Mouse (Mus musculus) left cerebral cortex, postnatal 10 days (tissue): ENCODE measurements around the gene Hexim1. TPM values are rescaled to one million over a fixed set of nuclear protein-coding genes. Genes with fewer than 3 reads are reported as not detected.

Experiments
- DNase-seq, 2 experiments: peaks; one replicate each; pipeline ENCODE4 v3.0.0; 2021 to 2022; ENCODE audit warnings: low spot score in 2 of 2, mixed read lengths in 1 of 2; ENCODE audit errors: extremely low spot score in 1 of 2
- intact Hi-C: fragments of 180-260 bp; cut with DNase I; formaldehyde crosslinking; loops from one replicate; pipeline ENCODE4 v1.15.1; 2025
- total RNA-seq, 2 experiments: library from RNA; stranded (reverse); gene quantifications; 2 replicates each; pipeline ENCODE4 v1.2.3; 2021

The Hexim1 gene
- total RNA-seq: 10 to 100 TPM; 31.8 to 33.9 TPM

- DNase-seq: peak; percentile 99 to 100
- intact Hi-C loops: loop anchor here (2.0 kb wide), 2 partner anchors 17 to 43 kb away; partner anchors contain the start of gene Hexim2
These were observed at the start of gene Hexim1 for GRCm38 (mm10) chr11:103116008-103116818. Hexim1 (plus strand) TSS chr11:103116231.

GRCm38 (mm10) chr11:103067051-103067361 is 49.0 kb upstream of the Hexim1 start:
- DNase-seq: no peak
- intact Hi-C loops: no loop called here

- intact Hi-C loops: no loop called here
- DNase-seq: peak in 1 of 2 experiments; percentile 58
These were observed 48.5 kb upstream of the Hexim1 start for GRCm38 (mm10) chr11:103067457-103068001.

DNA sequence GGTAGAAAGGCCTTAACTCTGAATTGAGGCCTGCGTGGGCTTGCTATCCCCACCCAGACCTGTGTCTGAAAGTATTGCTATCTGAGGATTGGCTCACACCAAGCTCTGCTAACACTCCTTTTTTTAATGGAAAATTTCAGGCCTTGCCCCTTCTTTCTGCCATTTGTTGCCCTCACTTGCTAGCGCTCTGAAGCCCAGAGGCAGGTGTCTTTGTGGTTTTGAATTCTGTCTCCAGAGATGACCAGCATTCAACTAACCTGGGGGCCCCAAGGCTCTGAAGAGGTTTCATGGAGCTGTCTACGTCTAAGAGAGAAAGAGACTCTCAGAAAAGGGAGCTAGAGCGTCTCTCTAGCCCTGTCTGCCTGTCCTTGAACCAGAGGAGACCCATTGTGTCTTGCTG is 47.8 kb upstream of the Hexim1 start:
- intact Hi-C loops: no loop called here
- DNase-seq: no peak

DNA sequence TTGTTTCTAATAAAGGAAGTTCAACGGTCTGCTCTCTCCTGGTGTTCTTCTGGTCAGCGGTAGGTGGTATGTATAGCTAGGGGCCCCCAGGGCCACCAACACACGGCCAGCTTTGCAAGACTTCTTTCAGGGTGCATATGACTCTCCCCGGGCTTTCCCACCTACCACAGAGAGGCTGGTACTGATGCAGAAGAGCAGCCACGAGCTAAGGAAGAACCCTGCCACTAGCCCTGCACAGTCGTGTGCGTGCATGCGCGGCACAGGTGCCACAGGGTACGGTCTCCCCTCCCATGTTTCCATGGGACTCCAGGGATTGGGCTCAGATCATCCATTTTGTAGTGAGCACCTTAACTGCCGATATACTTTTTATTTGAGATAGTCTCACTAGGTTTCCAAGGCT is 47.1 kb upstream of the Hexim1 start:
- peak in 1 of 2 experiments; percentile 14 for DNase-seq

DNA sequence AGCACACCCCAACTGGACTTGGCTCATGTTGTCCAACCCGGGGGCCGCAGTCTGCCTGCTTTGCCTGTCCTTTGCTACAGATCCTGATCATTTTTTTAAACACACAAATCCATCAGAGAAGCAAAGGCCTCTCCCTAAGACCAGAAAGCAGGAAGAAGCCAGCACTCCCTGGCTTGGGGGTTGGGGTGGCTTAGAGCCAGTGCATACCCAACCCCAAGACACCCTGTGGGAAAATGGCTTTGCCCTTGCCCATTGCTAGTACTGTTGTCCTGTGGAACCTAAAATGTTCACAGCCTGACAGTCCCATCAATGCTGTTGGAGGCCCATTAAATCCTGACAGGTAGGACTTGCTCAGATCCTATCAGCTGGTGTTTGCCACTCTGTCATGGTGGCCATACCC is 46.3 kb upstream of the Hexim1 start:
- intact Hi-C loops: no loop called here
- DNase-seq: peak in 1 of 2 experiments; percentile 16

More for the DNA sequence above, 47.1 kb upstream of the Hexim1 start:
- intact Hi-C loops: no loop called here

DNA sequence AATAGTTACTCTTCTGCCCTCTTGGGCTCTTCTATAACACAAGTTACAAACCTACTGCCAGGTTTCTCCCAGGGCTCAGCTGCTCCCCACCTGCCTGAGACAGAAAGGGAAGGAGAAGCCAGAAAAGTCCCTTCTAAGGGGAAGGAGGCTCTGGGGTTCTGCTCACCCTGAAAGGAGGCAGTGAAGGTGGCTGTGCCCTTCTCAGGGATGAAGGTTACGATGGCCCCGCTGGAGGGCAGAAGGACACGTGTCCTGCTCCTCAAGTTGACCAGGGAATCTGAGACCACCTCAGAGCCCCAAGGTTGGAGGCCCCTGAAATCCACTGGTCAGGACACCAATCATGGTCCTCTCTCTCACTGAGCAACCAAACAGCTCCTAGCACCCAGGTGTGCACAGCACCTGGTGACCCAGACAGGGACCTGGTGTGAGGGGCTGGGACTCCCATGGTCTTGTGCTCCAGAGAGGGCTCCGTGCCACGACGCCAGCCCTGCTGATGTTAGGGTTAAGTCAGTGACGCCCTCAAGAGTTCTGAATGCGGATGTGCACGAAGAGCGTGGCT is 45.6 kb upstream of the Hexim1 start:
- intact Hi-C loops: no loop called here
- peak in 1 of 2 experiments; percentile 28 for DNase-seq

- intact Hi-C loops: no loop called here
- DNase-seq: no peak
These were observed 42.4 kb upstream of the Hexim1 start for GRCm38 (mm10) chr11:103073671-103074070.

DNA sequence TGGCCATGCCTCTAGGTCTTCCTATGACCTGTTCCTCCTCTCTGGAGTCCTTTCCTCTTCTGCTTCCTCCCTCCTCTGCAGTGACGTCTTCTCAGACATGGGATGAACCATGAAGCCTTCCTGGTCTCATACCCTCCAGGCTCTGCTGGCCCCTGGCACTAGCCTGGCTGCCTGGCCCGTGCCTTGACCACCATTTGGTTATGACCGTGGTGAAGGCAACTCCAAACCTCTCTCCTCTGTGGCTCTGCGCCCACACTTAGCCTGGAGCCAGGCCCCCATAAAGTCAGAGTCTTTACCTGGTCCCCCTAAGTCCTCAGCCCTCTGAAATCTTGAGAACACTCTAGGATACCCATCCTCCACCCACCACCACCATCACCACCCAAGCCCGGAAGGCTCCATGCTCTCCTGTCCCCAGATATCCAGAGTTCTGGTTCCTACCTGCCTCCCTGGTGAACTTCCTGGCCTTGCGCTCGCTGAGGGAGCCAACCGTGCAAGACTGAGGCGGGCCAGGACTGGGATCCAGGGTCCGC is 41.8 kb upstream of the Hexim1 start:
- intact Hi-C loops: no loop called here
- no peak for DNase-seq

DNA sequence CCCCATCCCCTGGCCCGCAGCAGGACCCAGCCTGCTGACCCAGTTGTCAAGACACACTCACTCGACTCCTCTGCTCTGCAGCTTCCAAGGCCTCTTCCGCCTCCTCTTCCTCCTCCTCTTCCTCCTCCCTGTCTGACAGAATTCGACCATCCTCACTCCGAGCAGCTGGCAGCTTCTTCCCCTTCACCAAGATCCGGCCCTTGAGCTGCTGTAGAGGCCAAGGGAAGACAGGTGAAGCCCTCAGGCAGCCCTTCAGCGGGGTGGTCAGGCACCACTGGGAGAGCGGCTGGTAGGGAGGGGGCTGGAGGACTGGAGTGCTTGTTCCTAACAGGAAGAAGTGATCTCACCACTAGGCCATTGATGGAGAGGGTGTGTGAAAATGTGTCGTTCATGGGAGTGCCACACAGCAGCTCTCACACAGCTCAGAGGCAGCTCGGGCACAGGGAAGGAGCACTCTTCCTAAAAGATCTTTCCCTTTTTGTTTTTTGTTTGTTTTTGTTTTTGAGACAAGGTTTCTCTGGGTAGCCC is 41.2 kb upstream of the Hexim1 start:
- intact Hi-C loops: no loop called here

GRCm38 (mm10) chr11:103076010-103076409 is 40.0 kb upstream of the Hexim1 start:
- DNase-seq: no peak
- intact Hi-C loops: no loop called here

More for the DNA sequence above, 41.2 kb upstream of the Hexim1 start:
- DNase-seq: no peak

- intact Hi-C loops: no loop called here
- no peak for DNase-seq
These were observed 39.5 kb upstream of the Hexim1 start for GRCm38 (mm10) chr11:103076581-103076980.

GRCm38 (mm10) chr11:103078131-103078530 is 37.9 kb upstream of the Hexim1 start:
- intact Hi-C loops: no loop called here
- DNase-seq: no peak

DNA sequence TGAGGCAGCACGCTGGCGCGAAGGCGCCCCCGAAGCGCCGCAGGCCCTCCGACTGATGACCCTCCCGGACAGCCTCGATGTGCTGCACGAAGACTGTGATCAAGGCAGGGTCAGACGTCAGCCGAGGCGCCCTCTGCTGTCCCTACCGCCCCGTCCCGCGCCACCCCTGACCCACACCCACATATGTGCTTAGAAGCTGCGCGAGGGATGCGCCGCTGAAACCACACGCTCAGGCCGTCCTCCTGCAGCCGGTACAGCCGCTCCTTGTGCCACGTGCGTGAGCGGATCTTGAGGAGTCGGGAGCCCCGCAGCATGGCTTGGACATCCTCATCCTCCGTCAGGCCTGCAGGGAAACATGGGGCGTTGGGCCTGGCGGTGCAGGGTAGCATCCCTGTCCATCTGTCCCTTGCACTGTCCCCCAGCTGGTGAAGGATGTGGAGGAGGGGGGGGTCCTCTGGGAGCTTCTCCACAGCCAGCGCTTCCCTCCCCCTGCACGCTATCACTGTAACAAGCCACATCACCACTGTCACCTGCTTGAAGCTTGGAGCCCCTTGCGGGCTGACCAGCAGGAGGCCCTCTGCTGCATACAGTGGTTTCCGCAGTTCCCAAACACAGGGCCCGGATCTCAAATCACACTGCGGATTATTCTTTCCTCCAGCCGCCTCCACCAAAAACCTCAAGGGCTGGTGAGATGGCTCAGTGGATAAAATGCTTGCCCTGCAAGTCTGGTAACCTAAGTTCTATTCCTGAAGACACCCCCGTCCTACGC is 35.5 kb upstream of the Hexim1 start:
- no peak for DNase-seq
- intact Hi-C loops: no loop called here

DNA sequence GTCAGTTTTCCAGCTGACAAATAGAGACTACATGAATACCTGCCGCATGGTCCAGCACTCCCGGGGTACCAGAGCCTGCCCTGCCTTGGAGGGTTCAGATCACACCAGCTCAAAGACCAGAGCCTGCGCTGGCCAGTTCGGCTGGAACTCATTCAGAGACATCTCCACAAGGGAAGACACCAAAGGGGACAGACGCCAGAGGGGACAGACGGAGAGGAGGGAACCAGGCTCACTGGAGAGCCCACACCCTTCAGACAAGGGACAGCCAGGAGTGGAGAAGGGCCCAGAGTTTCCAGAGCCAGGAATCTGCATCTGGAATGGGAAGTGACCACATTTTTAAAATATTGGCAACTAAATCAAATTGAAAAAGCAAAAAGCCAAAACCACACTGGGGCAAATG is 34.4 kb upstream of the Hexim1 start:
- no peak for DNase-seq
- intact Hi-C loops: no loop called here

DNA sequence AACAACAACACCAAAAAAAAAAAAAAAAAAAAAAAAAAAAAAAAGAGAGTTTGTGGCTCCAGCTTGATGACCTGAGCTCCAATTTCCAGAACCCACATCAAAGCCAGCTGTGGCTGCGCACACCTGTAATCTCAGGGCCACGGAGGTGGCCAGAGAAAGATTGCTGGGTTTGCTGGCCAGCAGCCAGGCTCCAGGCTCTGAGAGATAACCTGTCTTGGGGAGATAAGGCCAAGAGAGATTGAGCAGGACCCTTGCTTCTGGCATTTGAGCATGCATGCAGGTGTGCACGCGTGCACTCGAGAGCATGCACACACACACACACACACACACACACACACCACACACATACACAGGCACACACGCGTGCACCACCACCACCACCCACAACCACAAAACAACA is 22.7 kb upstream of the Hexim1 start:
- intact Hi-C loops: no loop called here
- DNase-seq: peak in 1 of 2 experiments; percentile 43

- intact Hi-C loops: no loop called here
- no peak for DNase-seq
These were observed 21.9 kb upstream of the Hexim1 start for GRCm38 (mm10) chr11:103093862-103094833.

- intact Hi-C loops: no loop called here
- no peak for DNase-seq
These were observed 20.8 kb upstream of the Hexim1 start for GRCm38 (mm10) chr11:103095107-103095670.
